Mouse (Mus musculus): ENCODE results near the gene C1ql2. TPM values are rescaled to one million over a fixed set of nuclear protein-coding genes. Genes with fewer than 3 reads are reported as not detected.

C1ql2 gene
- polyA plus RNA-seq, 1 experiment from 2014 or later = 2.5 TPM

Other genes starting within 250 kb of the C1ql2 start
- 1,104 and 1,361 TPM in 2 replicates for gene Dbi, start 219.5 kb upstream of the C1ql2 start, polyA plus RNA-seq (2015; fragmentation: Nextera tagmentation; extraction: Ambion mirVana)
- gene 3110009E18Rik, start 219.4 kb upstream of the C1ql2 start, polyA plus RNA-seq (2015; fragmentation: Nextera tagmentation; extraction: Ambion mirVana) = 20.1 and 21.6 TPM in 2 replicates
- 1.9 and 2.2 TPM in 2 replicates for gene Steap3, start 67.9 kb upstream of the C1ql2 start, polyA plus RNA-seq (2015; fragmentation: Nextera tagmentation; extraction: Ambion mirVana)
- 0.08 TPM in 1 of 2 replicates, not detected in the other for gene Marco, start 164.4 kb downstream of the C1ql2 start, polyA plus RNA-seq (2015; fragmentation: Nextera tagmentation; extraction: Ambion mirVana)